Mouse (Mus musculus): Measurements from ENCODE around the gene Mmachc. TPM values are rescaled to one million over a fixed set of nuclear protein-coding genes. Genes with fewer than 3 reads are reported as not detected.
A peak's percentile ranks its signal among the peaks of the same experiment; 100 is the strongest.
"Not testable (repeated sequence)": the region's sequence is repeated elsewhere in the genome, so short reads cannot be mapped to it uniquely, and the experiment has no call there.

Gene Mmachc
- polyA plus RNA-seq, 1 experiment from 2014 or later = 5.9 TPM

DNA sequence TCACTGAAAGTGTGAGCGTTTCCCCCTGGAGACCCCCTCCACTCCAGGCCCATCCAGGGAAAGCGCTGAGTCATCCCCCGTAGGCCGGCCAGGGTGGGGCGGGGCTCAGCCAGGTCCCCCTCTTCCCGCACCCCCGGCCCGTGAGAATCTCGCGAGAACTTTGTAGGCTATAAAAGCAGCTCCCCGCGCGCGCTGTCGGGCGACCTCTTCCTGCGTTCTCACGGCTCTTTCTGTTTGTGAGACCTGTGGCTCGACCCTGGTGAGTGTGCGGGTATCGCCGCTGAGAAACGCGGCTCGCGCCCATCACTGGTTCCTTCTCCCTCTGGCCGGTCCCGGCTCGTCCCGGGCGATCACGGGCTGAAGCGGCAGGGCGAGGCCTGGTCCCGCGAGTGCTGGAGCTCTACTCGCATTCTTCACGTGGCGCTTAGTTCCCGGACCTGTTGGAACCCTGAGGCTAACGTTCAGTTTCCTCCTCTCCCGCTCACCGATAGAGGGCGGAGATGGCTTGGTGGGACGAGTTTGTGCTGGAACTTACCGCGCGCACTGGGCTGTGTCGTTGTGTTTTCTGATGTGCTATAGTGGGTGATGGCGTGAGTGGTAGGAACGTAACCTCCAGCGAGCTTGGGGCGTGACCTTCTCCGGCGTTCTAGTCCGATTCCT lies 22.7 kb downstream of the Mmachc start, which contains the start of gene Prdx1:
TSS of gene Prdx1 (plus strand) at position 143 of the 660 bp plus-strand sequence.
- peak; percentile 94 for TF ChIP-seq CTCF (IDR thresholded peaks at IDR 0.05; ENCODE audit: low read depth)
- WGBS = under 1% methylated on average over 56 of the region's 56 CpGs

DNA sequence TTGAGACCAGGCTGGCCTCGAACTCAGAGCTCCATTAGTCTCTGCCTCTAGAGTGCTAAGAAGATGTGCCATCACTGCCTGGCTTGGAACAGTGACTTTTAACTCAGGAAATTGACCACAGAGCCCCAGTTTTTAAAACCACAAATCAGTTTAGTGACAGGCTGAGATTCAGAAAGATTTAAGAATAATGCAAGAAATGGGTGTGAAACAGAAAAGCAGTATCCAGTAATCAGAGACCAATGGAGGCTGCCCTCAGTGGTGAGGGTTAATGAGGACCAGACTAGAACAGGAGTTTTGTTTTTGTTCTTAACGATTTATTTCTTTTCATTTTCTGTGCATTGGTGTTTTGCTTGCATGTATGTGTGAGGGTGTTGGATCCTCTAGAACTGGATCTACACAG lies 23.5 kb downstream of the Mmachc start:
- TF ChIP-seq CTCF (IDR thresholded peaks at IDR 0.05; ENCODE audit: low read depth) = no peak
- ATAC-seq = no peak
- H3K36me3 ChIP-seq (ENCODE audit: control insufficient read depth, insufficient read depth) = peaks cover 5% of the 10 kb centered on the region; the same call in 1 of the 2 replicates
- H3K4me1 ChIP-seq (replicated peaks; ENCODE audit: control insufficient read depth, insufficient read depth, low read length) = peaks cover 3% of the 10 kb centered on the region; the same call in 1 of the 2 replicates
- WGBS = 65% methylated on average over 2 of the region's 2 CpGs
- H3K4me2 ChIP-seq (replicated peaks; ENCODE audit: low read depth) = peak overlapping the region; percentile 68; the same call in 1 of the 2 replicates
- no peaks in the 10 kb centered on the region for H3K9me3 ChIP-seq (ENCODE audit: control insufficient read depth)
- peak overlapping the region; percentile 77 for H3K4me3 ChIP-seq (ENCODE audit: low read depth, low read length)
- H3K27ac ChIP-seq (ENCODE audit: low read depth, low read length) = peak overlapping the region; percentile 97
- no peak overlapping the region; the same call in 1 of the 2 replicates for H3K9ac ChIP-seq (ENCODE audit: low read depth, low read length)
- no peaks in the 10 kb centered on the region for H3K27me3 ChIP-seq (replicated peaks; ENCODE audit: control insufficient read depth, insufficient read depth, low read length)

More for the DNA sequence above, 22.7 kb downstream of the Mmachc start, which contains the start of gene Prdx1:
- ATAC-seq = peak; percentile 92
- Histone ChIP-seq H3K27me3 (replicated peaks; ENCODE audit: control insufficient read depth, insufficient read depth, low read length) (no peaks in the 10 kb centered on the region), H3K27ac (ENCODE audit: low read depth, low read length) (peak within 1 kb of the TSS; percentile 97), H3K9me3 (ENCODE audit: control insufficient read depth) (no peaks in the 10 kb centered on the region), H3K36me3 (ENCODE audit: control insufficient read depth, insufficient read depth) (peaks cover 9% of the 10 kb centered on the region; the same call in 1 of the 2 replicates), H3K4me2 (replicated peaks; ENCODE audit: low read depth) (peak within 1 kb of the TSS; percentile 68), H3K9ac (ENCODE audit: low read depth, low read length) (peak within 1 kb of the TSS; percentile 72), H3K4me3 (ENCODE audit: low read depth, low read length) (peak within 1 kb of the TSS; percentile 77), H3K4me1 (replicated peaks; ENCODE audit: control insufficient read depth, insufficient read depth, low read length) (peaks cover 3% of the 10 kb centered on the region; the same call in 1 of the 2 replicates)

DNA sequence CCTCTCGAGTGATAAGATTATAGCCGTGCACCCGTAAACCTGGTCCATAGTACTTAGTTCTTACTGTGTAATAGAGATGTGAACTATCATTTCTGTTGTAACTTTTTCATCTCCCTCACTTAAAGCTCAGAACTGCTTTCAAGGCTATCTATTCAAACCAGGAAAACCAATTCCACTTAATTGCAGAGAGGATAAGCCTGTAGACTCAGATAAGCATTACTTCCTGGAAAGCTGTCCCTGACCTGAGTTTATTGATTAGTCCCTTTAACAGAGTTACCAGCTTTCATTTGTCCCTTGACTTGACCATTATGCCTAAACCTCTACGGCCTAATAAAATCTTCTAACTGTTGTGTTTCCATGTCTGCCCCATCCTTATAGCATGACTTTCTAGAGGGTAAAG lies 24.2 kb downstream of the Mmachc start:
- WGBS = 38% methylated on average over 4 of the region's 4 CpGs
- Histone ChIP-seq H3K4me3 (ENCODE audit: low read depth, low read length) (no peak overlapping the region), H3K36me3 (ENCODE audit: control insufficient read depth, insufficient read depth) (no peaks in the 10 kb centered on the region), H3K9ac (ENCODE audit: low read depth, low read length) (no peak overlapping the region), H3K27me3 (replicated peaks; ENCODE audit: control insufficient read depth, insufficient read depth, low read length) (no peaks in the 10 kb centered on the region), H3K4me2 (replicated peaks; ENCODE audit: low read depth) (0 out of 2 replicates have a peak overlapping the region, but pooled peaks have one; percentile 21), H3K4me1 (replicated peaks; ENCODE audit: control insufficient read depth, insufficient read depth, low read length) (peaks cover 3% of the 10 kb centered on the region; the same call in 1 of the 2 replicates), H3K9me3 (ENCODE audit: control insufficient read depth) (no peaks in the 10 kb centered on the region), H3K27ac (ENCODE audit: low read depth, low read length) (no peak overlapping the region)
- no peak for ATAC-seq
- TF ChIP-seq CTCF (IDR thresholded peaks at IDR 0.05; ENCODE audit: low read depth) = no peak

DNA sequence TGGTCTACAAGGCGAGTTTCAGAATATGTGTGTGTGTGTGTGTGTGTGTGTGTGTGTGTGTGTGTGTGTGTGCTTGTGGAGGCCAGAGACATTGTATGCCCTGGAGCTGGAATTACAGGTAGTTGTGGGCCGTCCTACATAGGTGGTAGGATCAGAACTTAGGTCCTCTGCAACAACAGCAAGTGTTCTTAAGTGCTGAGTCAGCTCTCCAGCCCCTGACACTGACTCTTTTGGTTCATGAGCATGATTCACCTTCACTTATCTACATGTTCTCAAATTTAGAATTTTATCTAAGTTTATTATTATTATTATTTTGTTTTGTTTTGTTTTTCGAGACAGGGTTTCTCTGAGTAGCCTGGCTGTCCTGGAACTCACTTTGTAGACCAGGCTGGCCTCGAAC lies 27.7 kb downstream of the Mmachc start:
- not testable (repeated sequence) for H3K9ac ChIP-seq (ENCODE audit: low read depth, low read length); ATAC-seq
- 90% methylated on average over 4 of the region's 4 CpGs for WGBS

DNA sequence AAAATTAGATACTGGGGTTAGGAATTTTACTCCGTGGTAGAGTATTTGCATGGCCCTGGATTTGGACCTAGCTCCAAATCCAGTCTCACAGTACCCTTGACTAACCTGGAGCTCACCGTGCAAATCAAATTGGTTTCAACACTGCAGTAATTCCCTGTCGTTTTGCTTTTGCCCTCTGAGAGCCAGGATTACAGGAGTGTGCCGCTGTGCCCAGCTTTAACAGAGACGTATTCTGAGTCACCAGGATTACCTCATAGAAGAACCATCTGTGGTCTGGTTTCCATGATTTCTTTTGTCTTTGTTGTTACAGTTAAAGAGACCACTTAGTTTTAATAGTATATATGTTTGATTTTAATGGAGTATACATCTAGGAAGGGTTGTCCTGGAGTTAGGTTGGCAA lies 29.1 kb downstream of the Mmachc start:
- Histone ChIP-seq H3K9me3 (ENCODE audit: control insufficient read depth) (no peaks in the 10 kb centered on the region), H3K27ac (ENCODE audit: low read depth, low read length) (no peak overlapping the region), H3K36me3 (ENCODE audit: control insufficient read depth, insufficient read depth) (no peaks in the 10 kb centered on the region), H3K4me1 (replicated peaks; ENCODE audit: control insufficient read depth, insufficient read depth, low read length) (no peaks in the 10 kb centered on the region), H3K9ac (ENCODE audit: low read depth, low read length) (no peak overlapping the region), H3K4me3 (ENCODE audit: low read depth, low read length) (no peak overlapping the region), H3K27me3 (replicated peaks; ENCODE audit: control insufficient read depth, insufficient read depth, low read length) (no peaks in the 10 kb centered on the region), H3K4me2 (replicated peaks; ENCODE audit: low read depth) (no peak overlapping the region)
- ATAC-seq = no peak
- no peak for TF ChIP-seq CTCF (IDR thresholded peaks at IDR 0.05; ENCODE audit: low read depth)
- WGBS = 60% methylated on average over 5 of the region's 5 CpGs

More for the DNA sequence above, 27.7 kb downstream of the Mmachc start:
- H3K36me3 ChIP-seq (ENCODE audit: control insufficient read depth, insufficient read depth); H3K4me1 ChIP-seq (replicated peaks; ENCODE audit: control insufficient read depth, insufficient read depth, low read length); H3K27me3 ChIP-seq (replicated peaks; ENCODE audit: control insufficient read depth, insufficient read depth, low read length); H3K4me3 ChIP-seq (ENCODE audit: low read depth, low read length); H3K4me2 ChIP-seq (replicated peaks; ENCODE audit: low read depth); H3K9me3 ChIP-seq (ENCODE audit: control insufficient read depth); H3K27ac ChIP-seq (ENCODE audit: low read depth, low read length): not testable (repeated sequence)

DNA sequence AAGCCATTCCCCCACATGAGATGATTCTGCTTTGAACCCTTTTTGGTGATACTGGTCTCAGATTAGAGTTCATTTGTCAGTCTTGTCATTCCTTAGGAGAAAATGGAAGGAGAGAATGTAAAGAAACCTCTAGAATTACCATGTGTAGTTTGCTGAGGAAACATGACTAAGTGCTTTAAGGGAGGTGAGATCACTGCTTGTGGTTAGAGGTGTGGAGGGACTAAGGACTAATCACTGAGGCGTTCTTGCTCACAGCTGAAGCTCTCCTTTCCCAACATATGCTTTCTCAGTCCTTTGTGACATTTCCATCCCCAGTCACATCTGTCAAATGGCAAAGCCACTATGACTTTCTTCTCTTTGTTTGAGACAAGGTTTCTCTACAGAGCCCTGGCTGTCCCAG lies 30.4 kb downstream of the Mmachc start:
- Histone ChIP-seq H3K4me2 (replicated peaks; ENCODE audit: low read depth) (no peak overlapping the region), H3K36me3 (ENCODE audit: control insufficient read depth, insufficient read depth) (no peaks in the 10 kb centered on the region), H3K4me3 (ENCODE audit: low read depth, low read length) (no peak overlapping the region), H3K4me1 (replicated peaks; ENCODE audit: control insufficient read depth, insufficient read depth, low read length) (0 out of 2 replicates have a peak, but pooled peaks cover 6% of the 10 kb centered on the region), H3K9me3 (ENCODE audit: control insufficient read depth) (no peaks in the 10 kb centered on the region), H3K9ac (ENCODE audit: low read depth, low read length) (no peak overlapping the region), H3K27ac (ENCODE audit: low read depth, low read length) (no peak overlapping the region), H3K27me3 (replicated peaks; ENCODE audit: control insufficient read depth, insufficient read depth, low read length) (no peaks in the 10 kb centered on the region)
- no peak for ATAC-seq
- 77% methylated on average over 1 of the region's 1 CpGs for WGBS
- TF ChIP-seq CTCF (IDR thresholded peaks at IDR 0.05; ENCODE audit: low read depth) = no peak

Data from intestine, postnatal 0 days (tissue).